Mouse (Mus musculus): ENCODE results near the gene Lenep.

Lenep gene

GRCm38 (mm10) chr3:89420421-89420820 lies 17.8 kb upstream of the Lenep start:
- in situ Hi-C loops (cut with MboI; ENCODE audit: low sequenced_read_pairs): no loop called here

- in situ Hi-C loops (cut with MboI; ENCODE audit: low sequenced_read_pairs): no loop called here
These were observed 17.4 kb upstream of the Lenep start for GRCm38 (mm10) chr3:89419981-89420380.

GRCm38 (mm10) chr3:89419571-89419970 lies 17.0 kb upstream of the Lenep start:
- in situ Hi-C loops (cut with MboI; ENCODE audit: low sequenced_read_pairs): no loop called here

DNA sequence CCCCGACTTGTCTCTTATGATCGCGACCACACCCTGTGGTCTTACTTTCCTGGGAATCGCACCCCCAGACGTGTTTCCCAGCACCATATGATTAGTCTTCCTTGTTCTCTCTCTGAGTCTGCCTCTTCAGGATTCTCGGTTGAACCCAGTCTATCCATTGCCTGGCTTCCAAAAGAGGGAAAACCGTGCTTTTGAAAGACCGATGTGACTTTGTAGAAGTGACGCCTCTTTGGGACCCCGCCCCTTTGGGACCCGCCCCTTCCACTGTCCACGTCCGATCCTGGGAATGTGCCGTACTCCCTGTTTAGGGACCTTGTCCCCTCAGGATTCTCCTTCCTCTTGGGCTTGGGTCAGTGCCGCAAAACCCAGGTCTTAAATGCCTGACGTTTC lies 16.3 kb upstream of the Lenep start:
- in situ Hi-C loops (cut with MboI; ENCODE audit: low sequenced_read_pairs): no loop called here

- in situ Hi-C loops (cut with MboI; ENCODE audit: low sequenced_read_pairs): no loop called here
These were observed 15.7 kb upstream of the Lenep start, which contains the start of the genes Cks1b and Shc1 for GRCm38 (mm10) chr3:89418170-89418860. Gene Cks1b, minus strand, starts transcription at chr3:89418383. Gene Shc1, plus strand, starts transcription at chr3:89418443.

DNA sequence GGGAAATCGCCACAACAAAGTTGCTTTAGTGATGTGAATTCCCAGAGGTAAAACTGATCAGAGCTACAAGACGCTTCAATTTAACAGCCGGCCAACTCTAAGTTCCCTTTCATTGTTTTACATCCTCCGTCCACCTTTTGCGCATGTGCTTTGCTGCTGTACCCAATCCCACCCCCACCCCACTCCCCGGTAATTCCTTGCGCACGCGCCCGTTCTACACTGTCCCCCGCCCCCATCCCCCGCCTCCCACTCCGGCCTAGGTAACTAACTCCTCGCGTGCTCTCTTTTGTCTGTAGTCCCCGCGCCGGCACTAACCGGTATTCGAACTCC lies 15.2 kb upstream of the Lenep start:
- in situ Hi-C loops (cut with MboI; ENCODE audit: low sequenced_read_pairs): no loop called here

GRCm38 (mm10) chr3:89417131-89417530 lies 14.5 kb upstream of the Lenep start:
- in situ Hi-C loops (cut with MboI; ENCODE audit: low sequenced_read_pairs): no loop called here

DNA sequence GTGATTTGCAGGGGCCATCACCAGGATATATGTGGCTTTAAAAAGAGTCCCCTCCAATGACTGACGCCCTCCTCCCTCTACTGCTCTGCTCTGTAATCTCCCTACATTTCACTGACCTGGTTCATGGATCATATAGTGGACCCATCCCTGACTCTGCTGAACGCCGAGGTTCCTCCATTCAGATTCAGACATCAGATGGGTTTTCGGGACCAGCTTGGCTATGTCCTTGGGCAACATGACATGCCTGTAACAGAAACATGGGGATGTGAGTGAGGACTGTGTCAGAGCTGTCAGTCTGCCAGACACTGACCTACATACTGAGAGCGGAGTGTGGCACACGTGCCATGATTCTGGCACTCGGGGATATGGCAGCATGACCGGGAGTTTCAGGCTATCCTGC lies 13.6 kb upstream of the Lenep start:
- in situ Hi-C loops (cut with MboI; ENCODE audit: low sequenced_read_pairs): no loop called here

- in situ Hi-C loops (cut with MboI; ENCODE audit: low sequenced_read_pairs): no loop called here
These were observed 9.1 kb upstream of the Lenep start, which contains the start of gene Flad1 for GRCm38 (mm10) chr3:89411490-89412393. Gene Flad1, minus strand, starts transcription at chr3:89411870.

- in situ Hi-C loops (cut with MboI; ENCODE audit: low sequenced_read_pairs): no loop called here
These were observed 8.3 kb upstream of the Lenep start for GRCm38 (mm10) chr3:89410864-89411263.

- in situ Hi-C loops (cut with MboI; ENCODE audit: low sequenced_read_pairs): no loop called here
These were observed 7.1 kb upstream of the Lenep start for GRCm38 (mm10) chr3:89409701-89410100.

DNA sequence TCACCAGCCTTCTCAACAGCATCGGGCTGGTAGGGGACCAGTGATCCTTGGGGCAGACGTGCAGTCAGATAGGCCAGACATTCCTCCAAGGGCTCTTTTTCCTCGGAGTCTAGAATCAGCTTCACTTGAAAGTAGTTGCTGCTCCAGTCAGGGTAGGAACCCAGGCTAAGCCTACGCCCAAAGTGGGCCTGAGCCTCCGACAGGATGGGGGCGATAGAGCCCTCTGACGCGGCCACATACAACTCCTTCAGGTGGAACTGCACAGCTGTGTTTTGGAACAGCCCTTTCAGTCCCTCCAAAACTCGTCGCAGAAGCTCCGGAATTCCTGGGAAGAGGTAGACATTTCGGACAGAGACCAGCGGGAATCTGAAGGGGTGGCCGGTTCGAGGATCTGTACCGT lies 5.9 kb upstream of the Lenep start:
- in situ Hi-C loops (cut with MboI; ENCODE audit: low sequenced_read_pairs): no loop called here

GRCm38 (mm10) chr3:89406887-89407286 lies 4.3 kb upstream of the Lenep start:
- in situ Hi-C loops (cut with MboI; ENCODE audit: low sequenced_read_pairs): no loop called here

DNA sequence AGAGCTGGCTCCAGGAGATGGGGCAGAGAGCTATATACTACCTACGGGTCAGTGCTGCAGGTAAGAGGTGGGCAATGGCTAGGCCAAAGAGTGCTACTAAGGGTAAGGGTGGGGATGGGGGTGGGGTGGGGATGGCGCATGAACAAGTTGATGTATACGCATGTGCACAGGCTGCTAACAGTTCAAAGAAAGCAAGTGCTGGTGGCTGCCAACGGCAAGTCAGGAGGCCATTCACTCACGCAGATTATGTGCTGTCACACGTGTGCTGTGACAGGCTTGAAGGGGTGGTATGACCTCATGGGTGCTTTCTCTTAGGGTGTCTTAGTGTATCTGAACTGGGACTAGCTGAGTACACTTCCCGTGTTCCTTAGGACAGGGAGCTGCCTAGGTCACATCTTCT lies 1.3 kb downstream of the Lenep start:
- in situ Hi-C loops (cut with MboI; ENCODE audit: low sequenced_read_pairs): no loop called here

DNA sequence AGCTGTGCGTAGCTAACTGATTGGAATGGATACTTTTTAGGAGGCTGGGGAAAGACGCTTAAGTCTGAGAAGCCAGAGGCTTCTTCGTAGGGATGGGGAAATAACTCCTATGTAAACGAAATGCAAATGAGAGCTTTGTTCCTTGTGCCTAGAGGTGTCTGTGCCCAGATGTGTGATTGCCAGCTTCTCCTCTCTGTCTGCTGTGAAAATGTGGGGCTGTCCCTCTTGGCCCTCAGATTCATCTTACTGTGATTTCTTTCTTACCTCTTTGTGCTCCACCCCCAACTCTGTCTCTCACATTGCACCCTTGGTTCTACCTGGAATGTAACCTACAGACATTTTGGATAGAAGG lies 6.0 kb downstream of the Lenep start:
- in situ Hi-C loops (cut with MboI; ENCODE audit: low sequenced_read_pairs): no loop called here

DNA sequence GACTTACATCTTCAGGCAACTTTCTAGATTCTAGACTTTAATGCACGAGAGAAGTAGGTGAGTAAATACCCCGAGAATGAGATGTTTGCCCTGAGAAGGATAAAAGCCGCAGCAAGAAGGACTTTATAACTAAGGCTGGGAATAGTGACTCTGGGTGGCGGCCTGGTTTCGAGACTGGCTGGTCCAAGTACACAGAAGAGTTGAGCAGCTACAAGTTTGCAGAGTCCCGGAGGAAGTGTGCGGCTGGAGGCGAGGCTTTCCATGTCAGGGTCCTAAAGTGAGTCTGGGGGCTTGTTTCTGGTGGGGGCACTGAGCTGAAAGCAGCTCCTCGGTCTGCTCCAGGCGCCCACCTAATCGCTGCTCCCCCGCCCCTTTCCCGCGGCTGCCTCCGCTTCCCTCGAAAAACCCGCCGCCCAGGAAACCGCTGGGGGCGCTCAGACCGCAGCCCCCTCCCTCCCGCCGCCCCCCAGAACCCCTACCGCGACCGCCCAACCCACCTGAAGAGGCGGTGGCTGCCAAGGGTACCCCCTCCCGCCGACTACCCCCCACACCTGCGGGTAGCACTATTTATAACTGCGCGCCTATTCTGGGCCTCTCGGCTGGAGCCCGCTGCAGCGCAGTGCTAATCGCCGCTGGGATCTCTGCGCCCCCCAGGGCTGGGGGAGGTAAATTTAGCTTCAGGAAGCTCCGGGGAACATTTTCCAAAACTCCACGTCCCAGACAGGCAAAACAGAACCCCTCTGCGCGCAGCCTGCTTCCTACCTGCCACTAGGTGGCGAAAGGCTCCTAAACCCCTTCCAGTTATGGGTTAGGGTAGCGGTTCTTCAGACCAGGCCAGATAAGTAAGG lies 6.6 kb downstream of the Lenep start:
- in situ Hi-C loops (cut with MboI; ENCODE audit: low sequenced_read_pairs): no loop called here

- in situ Hi-C loops (cut with MboI; ENCODE audit: low sequenced_read_pairs): no loop called here
These were observed 7.2 kb downstream of the Lenep start for GRCm38 (mm10) chr3:89395419-89395805.

DNA sequence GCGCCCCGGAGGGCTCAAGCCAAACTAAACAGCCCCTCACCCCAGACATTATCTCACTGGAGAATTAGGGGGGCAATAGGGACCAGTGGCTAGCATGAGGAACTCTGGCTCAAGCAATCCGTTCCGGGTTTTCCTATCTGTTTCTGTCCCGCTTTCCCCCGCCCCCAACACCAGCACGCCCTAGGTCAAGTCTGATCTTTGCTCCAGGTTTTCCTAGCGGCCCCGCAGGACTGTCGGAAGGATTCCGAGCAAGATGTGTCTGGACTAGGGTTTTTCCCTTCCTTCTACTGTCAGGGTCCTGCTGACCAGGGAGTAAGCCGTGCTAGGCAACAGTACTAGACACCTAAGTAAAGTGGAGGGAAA lies 7.7 kb downstream of the Lenep start:
- in situ Hi-C loops (cut with MboI; ENCODE audit: low sequenced_read_pairs): no loop called here

DNA sequence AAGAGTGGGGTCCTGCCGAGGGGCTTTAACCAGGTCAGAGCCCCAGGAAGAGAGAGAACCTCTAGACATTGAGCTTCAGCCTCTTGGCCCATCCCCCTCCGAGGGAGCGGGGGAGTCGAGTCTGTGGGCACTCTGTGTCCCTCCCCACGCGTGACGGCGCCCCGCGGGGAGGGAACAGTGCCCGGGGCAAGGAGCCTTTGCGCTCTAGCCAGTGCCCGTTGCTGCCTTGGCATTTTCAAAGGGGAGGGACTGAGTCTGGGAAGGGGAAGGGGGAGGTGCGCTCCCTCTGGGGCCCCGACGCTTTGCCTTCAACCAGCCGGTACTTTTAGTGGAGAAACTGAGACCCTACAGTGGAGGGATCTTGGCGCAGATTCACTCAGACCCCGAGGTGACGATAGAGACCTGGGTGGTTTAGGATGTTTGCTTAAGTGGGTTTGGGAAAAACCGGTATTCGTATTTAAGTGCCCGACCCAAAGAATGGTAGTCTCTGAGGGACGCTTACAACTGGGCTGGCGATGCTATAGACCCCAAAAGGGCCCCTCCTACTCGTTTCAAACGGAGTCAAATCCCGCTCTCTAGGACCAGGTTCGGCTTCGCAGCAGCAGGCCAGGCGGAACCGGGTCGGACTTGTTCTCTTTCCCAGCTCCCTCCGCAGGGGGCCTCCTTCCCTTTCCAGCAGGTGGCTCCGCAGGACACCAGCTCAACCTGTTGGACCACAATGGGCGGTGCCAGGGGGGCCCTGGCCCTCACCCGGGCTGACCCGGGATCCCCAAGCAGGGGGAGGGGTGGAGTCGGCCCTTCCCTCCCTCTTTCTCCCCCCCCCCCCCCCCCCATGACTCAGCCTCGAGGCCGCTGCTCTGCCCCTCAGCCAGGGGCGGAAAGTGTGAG lies 8.3 kb downstream of the Lenep start, which contains the start of gene Zbtb7b:
Gene Zbtb7b, minus strand, starts transcription at position 771 of the 888 bp plus-strand sequence.
- in situ Hi-C loops (cut with MboI; ENCODE audit: low sequenced_read_pairs): no loop called here

DNA sequence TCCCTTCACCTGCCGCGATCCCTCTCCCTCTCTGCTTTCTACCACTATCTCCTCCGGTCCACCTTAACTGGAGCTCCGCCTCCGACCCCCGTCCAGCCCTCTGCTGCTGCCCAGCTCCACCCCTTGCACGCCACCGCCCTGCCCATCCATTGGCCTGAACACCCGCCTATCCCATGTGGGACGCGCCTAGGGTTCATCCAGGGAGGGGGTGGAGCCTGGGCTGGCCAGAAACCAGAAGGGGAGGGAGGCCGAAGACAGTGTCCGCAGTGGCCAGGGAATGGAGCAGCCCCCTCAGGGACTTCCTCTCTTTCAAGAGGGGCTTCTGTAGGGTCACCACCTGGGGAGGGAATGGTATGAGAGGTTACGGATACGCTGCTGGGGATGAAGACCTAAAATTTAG lies 9.0 kb downstream of the Lenep start:
- in situ Hi-C loops (cut with MboI; ENCODE audit: low sequenced_read_pairs): no loop called here

Data from CH12F3 (cell line).